Mouse (Mus musculus): ENCODE data around the gene Zrsr1.

Zrsr1 gene

GRCm38 (mm10) chr11:23013580-23014294, 41.9 kb downstream of the Zrsr1 start:
- no peak for DNase-seq

- DNase-seq, result no peak
Measured at GRCm38 (mm10) chr11:23014996-23015395, 43.2 kb downstream of the Zrsr1 start.

- DNase-seq, result no peak
Measured at GRCm38 (mm10) chr11:23017943-23018342, 46.1 kb downstream of the Zrsr1 start.

GRCm38 (mm10) chr11:23020116-23020770, 48.4 kb downstream of the Zrsr1 start:
- no peak for DNase-seq

- no peak for DNase-seq
Measured at GRCm38 (mm10) chr11:23020841-23021240, 49.0 kb downstream of the Zrsr1 start.

- no peak for DNase-seq
Measured at GRCm38 (mm10) chr11:23023155-23023554, 51.4 kb downstream of the Zrsr1 start.

GRCm38 (mm10) chr11:23024169-23024568, 52.4 kb downstream of the Zrsr1 start:
- DNase-seq, result no peak

Data from layer of hippocampus, adult 9-11 months (tissue).